Mouse (Mus musculus): ENCODE measurements at regions not wholly inside any gene's neighbourhood (a gene's known extent, or its start where the extent isn't known, plus 50 kb on each side); places are given as distances from the start of the nearest gene placed in this dataset.

DNA sequence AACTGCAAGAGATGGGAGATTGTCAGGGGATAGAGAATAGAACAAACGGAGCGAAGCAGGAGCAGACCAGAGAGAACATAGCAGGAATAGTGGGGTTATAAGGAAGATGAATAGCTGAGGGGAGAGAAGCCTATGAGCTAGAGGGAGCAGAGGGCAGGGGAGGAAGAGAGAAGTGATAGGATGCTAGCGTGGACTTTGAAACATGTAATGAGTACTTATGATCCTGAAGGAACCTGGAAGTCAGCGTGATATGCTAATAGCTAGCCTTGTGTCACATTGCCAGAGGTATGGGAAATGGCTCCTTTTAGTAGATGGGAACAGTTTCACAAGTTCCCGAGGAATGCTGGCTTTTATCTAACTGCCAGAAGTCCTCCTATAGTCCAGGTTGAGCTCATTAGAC is 51.8 kb downstream of the Calml3 start:
- WGBS: 87% methylated on average over 5 of the region's 5 CpGs
- no peak overlapping the region for H3K27ac ChIP-seq (replicated peaks)
- H3K4me3 ChIP-seq: no peak overlapping the region
- ATAC-seq (ENCODE audit: low FRiP score, low read depth): no peak
- no peak overlapping the region for H3K9ac ChIP-seq (replicated peaks)
- H3K9me3 ChIP-seq: no peaks in the 10 kb centered on the region
- H3K27me3 ChIP-seq: no peaks in the 10 kb centered on the region
- H3K4me2 ChIP-seq (replicated peaks): no peak overlapping the region
- H3K36me3 ChIP-seq: no peaks in the 10 kb centered on the region
- H3K4me1 ChIP-seq: no peaks in the 10 kb centered on the region

DNA sequence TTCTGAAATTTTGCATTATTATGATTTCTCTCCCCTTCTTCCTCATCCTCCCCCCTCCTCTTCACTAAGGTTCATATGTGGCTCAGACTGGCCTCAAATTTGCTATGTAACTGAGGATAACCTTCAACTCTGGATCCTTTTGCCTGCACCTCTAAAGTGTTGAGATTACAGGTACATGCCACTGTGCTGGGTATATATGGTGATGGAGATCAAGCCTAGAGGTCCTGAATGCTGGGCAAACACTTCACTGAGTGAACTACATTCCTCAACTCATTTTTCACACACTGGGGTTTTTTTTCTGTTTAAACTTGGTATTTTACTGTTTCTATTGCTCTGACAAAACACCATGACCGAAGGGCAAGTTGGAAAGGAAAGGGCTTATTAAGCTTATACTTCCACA is 52.9 kb downstream of the Calml3 start:
- no peak for ATAC-seq (ENCODE audit: low FRiP score, low read depth)
- no peaks in the 10 kb centered on the region for H3K9me3 ChIP-seq
- H3K27ac ChIP-seq (replicated peaks): no peak overlapping the region
- no peak overlapping the region for H3K4me2 ChIP-seq (replicated peaks)
- H3K9ac ChIP-seq (replicated peaks): no peak overlapping the region
- no peak overlapping the region for H3K4me3 ChIP-seq
- H3K36me3 ChIP-seq: no peaks in the 10 kb centered on the region
- H3K4me1 ChIP-seq: peaks cover 4% of the 10 kb centered on the region; the same call in 1 of the 2 replicates
- WGBS: 85% methylated on average over 1 of the region's 1 CpGs
- H3K27me3 ChIP-seq: no peaks in the 10 kb centered on the region

DNA sequence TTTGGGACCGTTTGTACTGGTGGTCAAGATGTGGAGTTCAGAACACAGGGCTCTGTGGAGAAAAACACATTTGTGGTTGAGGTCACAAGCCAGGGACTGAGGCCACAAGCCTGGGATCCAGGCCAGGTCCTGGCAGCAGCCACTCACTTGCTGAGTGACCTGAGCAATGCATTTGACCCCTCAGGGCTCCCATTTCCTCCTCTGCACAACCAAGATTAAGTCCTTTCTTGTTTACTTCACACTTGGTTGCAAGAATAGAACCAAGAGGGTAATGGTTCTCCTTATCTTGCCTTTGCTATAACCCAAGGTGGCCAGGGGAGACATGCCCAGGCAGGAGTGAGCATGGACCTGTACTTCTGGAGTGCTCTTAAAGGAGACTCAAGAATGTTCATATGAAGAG is 53.4 kb downstream of the Calml3 start:
- 70% methylated on average over 1 of the region's 1 CpGs for WGBS
- Histone ChIP-seq H3K4me1 (peaks cover 4% of the 10 kb centered on the region; the same call in 1 of the 2 replicates), H3K9ac (replicated peaks) (no peak overlapping the region), H3K27ac (replicated peaks) (no peak overlapping the region), H3K4me2 (replicated peaks) (no peak overlapping the region), H3K9me3 (no peaks in the 10 kb centered on the region), H3K27me3 (no peaks in the 10 kb centered on the region), H3K36me3 (no peaks in the 10 kb centered on the region), H3K4me3 (no peak overlapping the region)
- ATAC-seq (ENCODE audit: low FRiP score, low read depth): no peak

DNA sequence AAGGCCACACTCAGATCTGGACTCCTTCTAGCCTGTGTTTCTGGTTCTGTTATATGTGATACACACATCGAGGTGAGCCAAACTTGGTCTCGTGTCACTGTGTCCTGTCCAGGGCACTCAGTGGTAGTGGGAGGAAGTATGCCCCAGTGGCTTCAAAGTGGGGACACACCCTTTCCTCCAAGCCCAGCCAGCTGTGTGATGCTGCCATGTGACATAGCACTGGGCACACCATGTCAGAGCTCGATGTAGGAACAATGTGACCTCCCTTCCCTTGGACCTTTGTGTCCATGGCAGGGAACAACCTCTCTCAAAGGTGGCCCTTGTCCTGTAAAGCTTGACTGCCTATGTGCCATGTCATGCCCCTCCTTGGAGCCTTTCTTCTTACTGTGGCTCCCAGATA is 54.5 kb downstream of the Calml3 start:
- H3K9me3 ChIP-seq: no peaks in the 10 kb centered on the region
- WGBS: 92% methylated on average over 3 of the region's 3 CpGs
- no peaks in the 10 kb centered on the region for H3K36me3 ChIP-seq
- H3K27ac ChIP-seq (replicated peaks): no peak overlapping the region
- H3K4me1 ChIP-seq: peaks cover 4% of the 10 kb centered on the region; the same call in 1 of the 2 replicates
- H3K4me2 ChIP-seq (replicated peaks): no peak overlapping the region
- no peak for ATAC-seq (ENCODE audit: low FRiP score, low read depth)
- H3K27me3 ChIP-seq: no peaks in the 10 kb centered on the region
- no peak overlapping the region for H3K4me3 ChIP-seq
- no peak overlapping the region for H3K9ac ChIP-seq (replicated peaks)

DNA sequence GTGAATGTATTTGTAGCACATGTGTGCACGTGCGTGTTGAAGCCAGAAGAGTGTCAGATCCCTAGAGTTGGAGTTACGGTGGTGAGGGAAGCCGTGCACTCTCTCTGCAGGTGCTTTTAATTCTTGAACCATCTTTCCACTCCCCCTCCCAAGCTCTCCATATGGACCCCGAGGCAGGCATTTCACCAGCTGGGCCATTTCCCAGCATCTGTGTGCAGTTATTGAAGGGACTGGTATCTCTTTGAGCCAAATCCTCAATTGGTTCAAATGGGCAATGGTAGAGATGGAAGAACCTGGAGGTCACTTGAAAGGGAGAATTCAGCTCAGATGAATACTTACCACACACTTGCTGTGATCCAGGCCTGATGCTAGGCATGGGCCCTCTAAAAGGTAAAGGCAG is 55.3 kb downstream of the Calml3 start:
- H3K4me3 ChIP-seq: no peak overlapping the region
- ATAC-seq (ENCODE audit: low FRiP score, low read depth): no peak
- peaks cover 4% of the 10 kb centered on the region; the same call in 1 of the 2 replicates for H3K4me1 ChIP-seq
- H3K27me3 ChIP-seq: no peaks in the 10 kb centered on the region
- H3K4me2 ChIP-seq (replicated peaks): no peak overlapping the region
- no peaks in the 10 kb centered on the region for H3K36me3 ChIP-seq
- no peak overlapping the region for H3K27ac ChIP-seq (replicated peaks)
- WGBS: 89% methylated on average over 5 of the region's 5 CpGs
- H3K9me3 ChIP-seq: no peaks in the 10 kb centered on the region
- H3K9ac ChIP-seq (replicated peaks): no peak overlapping the region

DNA sequence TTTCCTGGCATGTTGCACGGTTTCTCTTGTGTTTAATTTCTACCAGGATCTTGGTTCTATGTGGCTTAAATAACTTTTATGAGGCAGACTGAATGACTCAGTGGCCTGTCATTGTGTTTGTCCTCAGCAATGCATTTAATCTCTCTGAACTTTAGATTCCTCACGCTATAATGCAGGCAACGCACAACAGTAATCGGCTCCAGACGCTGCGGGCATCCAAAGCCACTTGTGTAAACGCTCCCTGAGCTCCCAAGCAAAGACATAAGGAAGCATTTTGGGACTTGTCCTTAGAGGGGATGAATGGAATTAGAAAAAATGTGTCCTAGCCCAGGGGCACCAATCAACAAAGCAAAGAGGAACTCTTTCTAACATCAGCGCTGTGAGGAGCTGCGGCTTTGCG is 57.6 kb downstream of the Calml3 start:
- 37% methylated on average over 10 of the region's 10 CpGs for WGBS
- H3K4me2 ChIP-seq (replicated peaks): no peak overlapping the region
- no peaks in the 10 kb centered on the region for H3K27me3 ChIP-seq
- H3K9me3 ChIP-seq: no peaks in the 10 kb centered on the region
- H3K36me3 ChIP-seq: no peaks in the 10 kb centered on the region
- H3K9ac ChIP-seq (replicated peaks): no peak overlapping the region
- ATAC-seq (ENCODE audit: low FRiP score, low read depth): no peak
- no peak overlapping the region for H3K27ac ChIP-seq (replicated peaks)
- H3K4me3 ChIP-seq: no peak overlapping the region
- peaks cover 17% of the 10 kb centered on the region for H3K4me1 ChIP-seq

DNA sequence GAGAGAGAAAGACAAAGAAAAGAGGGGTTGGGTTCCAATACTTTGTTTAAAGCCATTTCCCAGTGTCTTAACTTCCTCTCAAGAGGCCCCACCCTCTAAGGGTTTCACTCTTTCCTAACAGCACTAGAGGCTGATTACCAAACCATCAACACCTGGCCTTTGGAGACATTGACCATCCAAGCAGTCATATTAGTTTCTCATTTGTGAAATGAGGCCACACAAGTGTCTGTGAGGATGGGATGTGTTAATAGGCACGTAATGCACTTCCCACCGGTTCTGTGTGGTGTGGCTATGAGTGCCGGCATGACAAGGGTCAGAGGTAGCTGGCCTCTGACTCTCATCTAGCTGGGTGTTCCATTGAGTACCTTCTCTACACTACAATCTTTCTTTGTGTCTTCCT is 59.2 kb downstream of the Calml3 start:
- H3K9me3 ChIP-seq: no peaks in the 10 kb centered on the region
- WGBS: 80% methylated on average over 3 of the region's 3 CpGs
- no peak for ATAC-seq (ENCODE audit: low FRiP score, low read depth)
- H3K4me1 ChIP-seq: peaks cover 17% of the 10 kb centered on the region
- no peak overlapping the region for H3K4me3 ChIP-seq
- no peak overlapping the region for H3K9ac ChIP-seq (replicated peaks)
- no peak overlapping the region for H3K4me2 ChIP-seq (replicated peaks)
- H3K27me3 ChIP-seq: no peaks in the 10 kb centered on the region
- no peaks in the 10 kb centered on the region for H3K36me3 ChIP-seq
- H3K27ac ChIP-seq (replicated peaks): no peak overlapping the region

DNA sequence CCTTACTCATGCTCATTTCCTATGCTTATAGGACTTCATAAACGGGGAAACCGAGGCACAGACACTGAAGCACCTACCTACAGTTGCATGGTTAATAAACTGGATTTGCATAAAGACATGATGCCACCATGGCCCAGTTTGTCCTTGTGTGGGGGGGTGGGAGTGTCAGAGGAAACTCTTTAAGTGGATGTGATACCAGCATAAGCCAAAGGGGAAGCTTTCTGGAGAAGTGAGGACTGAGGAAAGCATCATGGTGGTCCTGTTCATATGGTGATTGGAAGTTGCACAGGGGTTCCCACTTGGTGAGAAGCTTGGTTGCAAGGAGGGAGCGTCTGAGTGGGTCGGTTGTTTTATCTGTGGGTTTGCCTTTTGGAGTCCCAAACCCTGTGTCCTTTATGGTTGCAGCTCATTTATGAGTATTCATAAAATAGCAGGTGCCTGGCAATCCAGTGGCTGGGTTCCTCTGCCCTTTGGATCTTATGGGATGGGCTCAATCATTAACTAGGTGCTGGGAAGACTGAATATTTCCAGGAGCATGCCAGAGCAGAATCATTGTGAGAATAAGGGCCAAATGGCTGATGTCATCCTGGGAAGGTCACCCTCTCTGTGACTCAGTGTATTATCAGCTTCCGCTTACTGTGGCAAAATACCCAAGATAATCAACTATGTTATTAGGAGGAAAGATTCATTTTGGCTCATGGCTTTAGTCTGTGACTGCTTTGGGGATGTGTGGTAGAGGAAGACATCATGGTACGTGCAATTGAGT is 60.2 kb downstream of the Calml3 start:
- Histone ChIP-seq H3K9ac (replicated peaks) (no peak overlapping the region), H3K36me3 (no peaks in the 10 kb centered on the region), H3K27me3 (no peaks in the 10 kb centered on the region), H3K27ac (replicated peaks) (no peak overlapping the region), H3K4me2 (replicated peaks) (no peak overlapping the region), H3K4me3 (no peak overlapping the region), H3K9me3 (no peaks in the 10 kb centered on the region), H3K4me1 (peaks cover 17% of the 10 kb centered on the region)
- WGBS: 91% methylated on average over 6 of the region's 6 CpGs
- no peak for ATAC-seq (ENCODE audit: low FRiP score, low read depth)

DNA sequence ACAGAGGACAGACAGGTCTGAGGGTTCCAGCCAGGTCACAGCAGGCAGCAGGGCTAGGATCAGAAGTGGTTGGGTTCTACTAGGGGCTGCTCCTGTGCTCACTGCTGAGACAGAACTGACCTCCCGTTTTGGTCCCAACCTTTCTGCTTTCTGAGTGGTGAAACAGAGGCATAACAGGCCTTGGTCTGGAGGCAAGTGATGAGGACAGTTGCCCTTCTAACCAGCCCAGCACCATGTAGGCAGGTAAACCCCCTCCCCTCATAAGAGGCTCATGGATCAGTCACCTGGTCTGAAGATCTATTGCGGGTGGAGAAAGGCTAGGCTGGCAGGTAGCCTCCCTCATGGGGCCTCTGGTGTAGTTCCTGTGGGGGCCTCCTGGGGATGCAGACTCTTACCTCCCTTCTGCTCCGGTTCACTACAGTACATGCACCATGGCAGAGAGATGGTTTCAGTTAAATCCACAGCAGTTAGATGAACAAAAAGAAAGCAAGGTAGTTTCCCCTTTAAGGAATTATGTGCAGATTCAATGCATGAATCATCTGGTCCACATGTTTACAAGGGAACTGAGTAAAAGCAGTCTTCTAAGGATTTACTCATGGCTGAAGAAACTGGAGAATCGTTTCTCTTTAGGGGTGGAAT is 61.2 kb downstream of the Calml3 start:
- Histone ChIP-seq H3K4me2 (replicated peaks) (no peak overlapping the region), H3K27ac (replicated peaks) (no peak overlapping the region), H3K9ac (replicated peaks) (no peak overlapping the region), H3K36me3 (no peaks in the 10 kb centered on the region), H3K27me3 (no peaks in the 10 kb centered on the region), H3K4me3 (no peak overlapping the region), H3K4me1 (peaks cover 17% of the 10 kb centered on the region), H3K9me3 (no peaks in the 10 kb centered on the region)
- 47% methylated on average over 4 of the region's 4 CpGs for WGBS
- peak; percentile 60 for ATAC-seq (ENCODE audit: low FRiP score, low read depth)

DNA sequence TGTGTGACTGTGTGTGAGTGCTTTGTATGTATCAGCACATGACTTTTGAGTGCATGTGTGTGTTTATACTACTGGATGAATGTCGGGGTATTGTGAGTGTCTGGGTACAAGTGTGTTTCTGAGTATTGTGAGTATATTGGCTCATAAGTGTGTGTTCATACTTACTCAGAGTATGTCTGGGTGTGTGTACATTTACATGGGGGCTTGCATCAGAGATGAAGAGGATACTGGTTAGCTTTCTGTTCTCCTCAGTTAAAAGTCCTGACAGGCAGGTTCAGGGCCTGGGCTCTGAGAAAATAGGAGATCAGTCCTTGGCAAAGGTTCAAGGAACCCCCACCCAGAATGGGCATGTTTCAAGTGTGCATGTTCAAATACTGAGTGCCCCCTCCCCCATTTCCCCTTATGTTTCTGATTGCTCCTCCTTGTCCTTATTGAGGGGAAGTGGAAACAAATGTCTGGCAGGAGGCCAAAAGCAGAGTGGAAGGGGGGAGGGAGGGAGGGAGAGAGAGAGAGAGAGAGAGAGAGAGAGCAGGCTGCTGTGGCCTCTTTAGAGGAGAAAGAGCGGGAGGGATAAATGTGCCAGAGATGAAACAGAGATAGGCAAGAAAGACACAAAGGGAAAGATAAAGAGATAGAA is 61.9 kb downstream of the Calml3 start:
- Histone ChIP-seq H3K27ac (replicated peaks) (no peak overlapping the region), H3K4me1 (peaks cover 17% of the 10 kb centered on the region), H3K36me3 (no peaks in the 10 kb centered on the region), H3K9me3 (no peaks in the 10 kb centered on the region), H3K4me3 (no peak overlapping the region), H3K27me3 (no peaks in the 10 kb centered on the region), H3K9ac (replicated peaks) (no peak overlapping the region), H3K4me2 (replicated peaks) (no peak overlapping the region)
- 70% methylated on average over 2 of the region's 2 CpGs for WGBS
- peak; percentile 73 for ATAC-seq (ENCODE audit: low FRiP score, low read depth)

DNA sequence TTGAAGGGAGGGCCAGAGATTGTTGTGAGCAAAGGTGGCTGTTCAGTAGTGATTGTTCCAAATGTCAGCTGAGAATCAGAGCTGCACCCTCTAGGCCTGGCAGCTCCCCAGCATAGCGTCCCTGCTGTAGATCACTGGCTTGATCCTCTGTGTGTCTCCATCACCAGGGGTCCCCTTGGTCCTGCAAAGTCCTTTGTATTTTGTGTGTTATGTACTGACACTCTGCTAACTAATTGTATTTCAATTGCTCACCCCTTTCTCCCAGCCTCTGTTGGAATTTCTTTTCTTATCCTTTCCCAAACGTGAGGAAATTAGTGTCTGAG is 73.5 kb downstream of the Calml3 start:
- WGBS: 3% methylated on average over 2 of the region's 2 CpGs
- H3K4me1 ChIP-seq: peaks cover 17% of the 10 kb centered on the region

DNA sequence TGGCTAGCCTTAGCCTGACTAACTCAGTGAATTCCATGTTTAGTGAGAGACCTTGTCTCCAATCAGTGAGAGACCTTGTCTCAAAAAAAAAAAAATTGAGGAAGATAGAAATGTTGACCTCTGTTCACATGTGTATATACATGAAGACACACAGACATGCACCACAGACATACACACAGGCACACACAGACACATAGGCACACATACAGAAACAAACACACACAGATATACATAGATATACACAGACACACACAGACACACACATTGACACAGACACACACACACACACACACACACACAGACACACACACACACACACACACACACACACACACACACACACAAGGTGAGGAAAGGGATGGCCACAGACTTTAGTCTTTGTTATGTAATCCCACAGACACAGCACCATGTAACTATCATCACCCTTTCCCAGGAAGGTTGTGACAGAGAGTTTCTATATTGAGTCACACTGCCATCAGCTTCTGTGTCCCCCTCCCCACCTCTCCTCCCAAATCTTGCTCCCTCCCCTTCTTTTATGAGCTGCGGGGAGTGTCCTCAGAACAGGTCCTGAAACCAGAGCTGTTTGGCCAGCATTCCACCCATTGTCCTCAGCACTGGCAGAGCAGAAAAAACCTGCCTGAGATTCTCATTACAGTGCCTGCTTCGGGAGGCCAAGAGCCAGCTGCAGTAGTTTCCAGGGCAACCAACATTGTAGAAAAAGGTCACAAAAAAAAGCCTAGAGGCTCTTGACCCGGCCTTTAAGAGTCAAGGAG is 74.0 kb downstream of the Calml3 start:
- whole genome bisulfite sequencing: 2% methylated on average over 3 of the region's 3 CpGs
- Histone ChIP-seq H3K27me3 (no peaks in the 10 kb centered on the region), H3K4me2 (replicated peaks) (no peak overlapping the region), H3K9ac (replicated peaks) (no peak overlapping the region), H3K9me3 (no peaks in the 10 kb centered on the region), H3K4me3 (no peak overlapping the region), H3K27ac (replicated peaks) (no peak overlapping the region; the same call in 1 of the 2 replicates), H3K36me3 (no peaks in the 10 kb centered on the region), H3K4me1 (peaks cover 17% of the 10 kb centered on the region)
- peak; percentile 88 for ATAC-seq (ENCODE audit: low FRiP score, low read depth)

More for the DNA sequence above, 73.5 kb downstream of the Calml3 start:
- H3K9ac ChIP-seq (replicated peaks): no peak overlapping the region
- H3K27me3 ChIP-seq: no peaks in the 10 kb centered on the region
- H3K4me3 ChIP-seq: no peak overlapping the region
- H3K36me3 ChIP-seq: no peaks in the 10 kb centered on the region
- no peak overlapping the region; the same call in 1 of the 2 replicates for H3K27ac ChIP-seq (replicated peaks)
- peak; percentile 62 for ATAC-seq (ENCODE audit: low FRiP score, low read depth)
- no peaks in the 10 kb centered on the region for H3K9me3 ChIP-seq
- H3K4me2 ChIP-seq (replicated peaks): no peak overlapping the region

Data from midbrain, embryonic 12.5 days (tissue).